In genomic region chr11:99023094-99023493, GRCm38 (mm10) we compare ENCODE assay signal across 8 mouse cellular contexts. TPM values are rescaled to one million over a fixed set of nuclear protein-coding genes. Genes with fewer than 3 reads are reported as not detected.
DNase-seq lines count a peak whose midpoint lies in the region; ATAC-seq and TF ChIP-seq lines count a peak whose summit lies in the region.
"Had no signal": no experiment of that assay in that cellular context is flagged by ENCODE, and none has a peak within 500 bp of the region (broad histone marks: within the 10 kb centered on the region; RNA-seq: fewer than 3 reads in every experiment).

No protein-coding gene starts in this region.

- no peak overlapping the region for H3K27ac ChIP-seq in testis, adult 2 months (ENCODE audit: control insufficient read depth, insufficient read depth, low read depth, low read length)
- H3K27ac ChIP-seq in embryonic fibroblast, embryonic 13.5 days (ENCODE audit: insufficient read depth, low read length), result no peak overlapping the region
- peak overlapping the region; percentile 79; the same call in 1 of the 2 replicates for H3K27ac ChIP-seq in limb, embryonic 12.5 days
- H3K27ac ChIP-seq in stomach, embryonic 15.5 days, result no peak overlapping the region

- DNase-seq in testis, postnatal 14 days (ENCODE audit: low spot score), result no peak
- no peak for DNase-seq in yolk sac, embryonic 10.5 days (ENCODE audit: low spot score)
- no peak for DNase-seq in right cerebral cortex, postnatal 14 days
- DNase-seq: left cerebral cortex, postnatal 4 days had no signal

- H3K4me1 ChIP-seq in testis, adult 2 months (ENCODE audit: control insufficient read depth, insufficient read depth, low read length), result peaks cover 9% of the 10 kb centered on the region
- H3K4me1 ChIP-seq in embryonic fibroblast, embryonic 13.5 days (ENCODE audit: control insufficient read depth, insufficient read depth, low read length), result peaks cover 7% of the 10 kb centered on the region
- H3K4me1 ChIP-seq in limb, embryonic 12.5 days (replicated peaks), result peaks cover 19% of the 10 kb centered on the region
- H3K4me1 ChIP-seq in stomach, embryonic 15.5 days, result peaks cover 4% of the 10 kb centered on the region; the same call in 1 of the 2 replicates

- H3K4me3 ChIP-seq in testis, adult 2 months (ENCODE audit: control insufficient read depth, low read depth, low read length), result peak overlapping the region; percentile 99
- H3K4me3 ChIP-seq in embryonic fibroblast, embryonic 13.5 days (ENCODE audit: insufficient read depth, low read length), result peak overlapping the region; percentile 78
- H3K4me3 ChIP-seq in limb, embryonic 12.5 days (replicated peaks), result peak overlapping the region; percentile 77
- peak overlapping the region; percentile 76 for H3K4me3 ChIP-seq in stomach, embryonic 15.5 days (replicated peaks)

- no peak for TF ChIP-seq CTCF in testis, adult 2 months (IDR thresholded peaks at IDR 0.05; ENCODE audit: control insufficient read depth, insufficient read depth, insufficient replicate concordance, low read depth, low read length)
- TF ChIP-seq CTCF in embryonic fibroblast, embryonic 13.5 days (IDR thresholded peaks at IDR 0.05; ENCODE audit: borderline replicate concordance, insufficient read depth, low read length), result no peak

- no peak for ATAC-seq in limb, embryonic 12.5 days (ENCODE audit: insufficient number of reproducible peaks, insufficient read depth, low FRiP score, low TSS enrichment, low read depth)
- ATAC-seq in stomach, embryonic 15.5 days (ENCODE audit: insufficient read depth, low FRiP score, low read depth), result no peak

- H3K36me3 ChIP-seq in testis, adult 2 months (ENCODE audit: control insufficient read depth, insufficient read depth, low read length), result peaks cover 1% of the 10 kb centered on the region
- H3K36me3 ChIP-seq in limb, embryonic 12.5 days, result peaks cover 45% of the 10 kb centered on the region
- peaks cover 15% of the 10 kb centered on the region for H3K36me3 ChIP-seq in stomach, embryonic 15.5 days

- no peak for TF ChIP-seq POLR2A in testis, adult 2 months (IDR thresholded peaks at IDR 0.05; ENCODE audit: control insufficient read depth, low read depth, low read length)
- TF ChIP-seq POLR2A in embryonic fibroblast, embryonic 13.5 days (IDR thresholded peaks at IDR 0.05; ENCODE audit: low read depth, low read length), result no peak

- H3K27me3 ChIP-seq in testis, adult 2 months (ENCODE audit: control insufficient read depth, insufficient read depth, low read length), result no peaks in the 10 kb centered on the region
- no peaks in the 10 kb centered on the region for H3K27me3 ChIP-seq in limb, embryonic 12.5 days
- H3K27me3 ChIP-seq in stomach, embryonic 15.5 days (replicated peaks), result no peaks in the 10 kb centered on the region

- 10% methylated on average over 4 of the region's 4 CpGs for WGBS in limb, embryonic 12.5 days
- 5% methylated on average over 4 of the region's 4 CpGs for WGBS in stomach, embryonic 15.5 days

- H3K9me3 ChIP-seq in limb, embryonic 12.5 days, result no peaks in the 10 kb centered on the region
- H3K9me3 ChIP-seq in stomach, embryonic 15.5 days, result no peaks in the 10 kb centered on the region

- H3K4me2 ChIP-seq in limb, embryonic 12.5 days, result peak overlapping the region; percentile 69
- H3K4me2 ChIP-seq in stomach, embryonic 15.5 days, result peak overlapping the region; percentile 60

- H3K9ac ChIP-seq in limb, embryonic 12.5 days (replicated peaks), result peak overlapping the region; percentile 85
- peak overlapping the region; percentile 56; the same call in 1 of the 2 replicates for H3K9ac ChIP-seq in stomach, embryonic 15.5 days

RNA-seq across cellular contexts. Expression of gene Top2a, which starts 0.9 kb away (rescaled TPM):
- polyA plus RNA-seq in testis, adult 2 months (2012; rRNA removed), result 19.4 and 20.4 TPM in 2 replicates
- 141 and 227 TPM in 2 replicates for polyA plus RNA-seq in embryonic fibroblast, embryonic 13.5 days (2011; ENCODE audit: insufficient read length, low read depth, missing spikeins)
- polyA plus RNA-seq in limb, embryonic 12.5 days (2016; fragmentation: Nextera tagmentation; extraction: Ambion mirVana), result 347 and 362 TPM in 2 replicates
- polyA plus RNA-seq in stomach, embryonic 15.5 days (2015; fragmentation: Nextera tagmentation; extraction: Ambion mirVana), result 211 and 217 TPM in 2 replicates

RNA-seq across cellular contexts. Expression of gene Igfbp4, which starts 17.9 kb away (rescaled TPM):
- 19.0 and 21.4 TPM in 2 replicates for polyA plus RNA-seq in testis, adult 2 months (2012; rRNA removed)
- 212 and 419 TPM in 2 replicates for polyA plus RNA-seq in embryonic fibroblast, embryonic 13.5 days (2011; ENCODE audit: insufficient read length, low read depth, missing spikeins)
- polyA plus RNA-seq in limb, embryonic 12.5 days (2016; fragmentation: Nextera tagmentation; extraction: Ambion mirVana), result 1,037 and 1,115 TPM in 2 replicates
- polyA plus RNA-seq in stomach, embryonic 15.5 days (2015; fragmentation: Nextera tagmentation; extraction: Ambion mirVana), result 513 and 558 TPM in 2 replicates

RNA-seq across cellular contexts. Expression of gene Gjd3, which starts 40.3 kb away (rescaled TPM):
- polyA plus RNA-seq in testis, adult 2 months (2012; rRNA removed), result 13.6 and 23.8 TPM in 2 replicates
- polyA plus RNA-seq in embryonic fibroblast, embryonic 13.5 days (2011; ENCODE audit: insufficient read length, low read depth, missing spikeins), result not detected in 2 replicates
- polyA plus RNA-seq in limb, embryonic 12.5 days (2016; fragmentation: Nextera tagmentation; extraction: Ambion mirVana), result 0.51 TPM in 1 of 2 replicates, not detected in the other
- polyA plus RNA-seq in stomach, embryonic 15.5 days (2015; fragmentation: Nextera tagmentation; extraction: Ambion mirVana), result 0.42 and 0.43 TPM in 2 replicates
